Mouse (Mus musculus): Measurements from ENCODE around the gene Slit3. TPM values are rescaled to one million over a fixed set of nuclear protein-coding genes. Genes with fewer than 3 reads are reported as not detected.

Slit3 gene
- total and polyA plus RNA-seq, 3 experiments: 0.76 TPM; not detected in 2

- ATAC-seq (ENCODE audit: extremely low read depth, insufficient number of reproducible peaks, low FRiP score, poor library complexity, severe bottlenecking): no peak
Observed at GRCm38 (mm10) chr11:35664991-35665390, 544.0 kb downstream of the Slit3 start.

GRCm38 (mm10) chr11:35667428-35667827, 546.4 kb downstream of the Slit3 start:
- no peaks in the 10 kb centered on the region for H3K36me3 ChIP-seq (replicated peaks)
- no peak for DNase-seq (ENCODE audit: low spot score)
- ATAC-seq (ENCODE audit: extremely low read depth, insufficient number of reproducible peaks, low FRiP score, poor library complexity, severe bottlenecking): no peak

More at GRCm38 (mm10) chr11:35664991-35665390, 544.0 kb downstream of the Slit3 start:
- no peak for DNase-seq (ENCODE audit: low spot score)
- Histone ChIP-seq H3K4me3 (ENCODE audit: low read depth, low read length) (no peak overlapping the region), H3K36me3 (replicated peaks) (no peaks in the 10 kb centered on the region), H3K4me1 (ENCODE audit: insufficient read depth, low read depth, low read length) (no peaks in the 10 kb centered on the region), H3K27me3 (ENCODE audit: insufficient read depth, low read length) (no peaks in the 10 kb centered on the region; the same call in 1 of the 2 replicates), H3K9me3 (replicated peaks) (peaks cover 48% of the 10 kb centered on the region)
- TF ChIP-seq CTCF (IDR thresholded peaks at IDR 0.05; ENCODE audit: low read depth, low read length): no peak
- TF ChIP-seq GATA2 (IDR thresholded peaks at IDR 0.05; ENCODE audit: borderline replicate concordance, low read depth, low read length): no peak
- no peak for TF ChIP-seq POLR2AphosphoS5 (IDR thresholded peaks at IDR 0.05; ENCODE audit: insufficient replicate concordance, low read depth, low read length)
- no peak for TF ChIP-seq TAL1 (conservative IDR thresholded peaks at IDR 0.05; ENCODE audit: low read depth, low read length)
- TF ChIP-seq GATA1 (IDR thresholded peaks at IDR 0.05; ENCODE audit: borderline replicate concordance, low read length): no peak

DNA sequence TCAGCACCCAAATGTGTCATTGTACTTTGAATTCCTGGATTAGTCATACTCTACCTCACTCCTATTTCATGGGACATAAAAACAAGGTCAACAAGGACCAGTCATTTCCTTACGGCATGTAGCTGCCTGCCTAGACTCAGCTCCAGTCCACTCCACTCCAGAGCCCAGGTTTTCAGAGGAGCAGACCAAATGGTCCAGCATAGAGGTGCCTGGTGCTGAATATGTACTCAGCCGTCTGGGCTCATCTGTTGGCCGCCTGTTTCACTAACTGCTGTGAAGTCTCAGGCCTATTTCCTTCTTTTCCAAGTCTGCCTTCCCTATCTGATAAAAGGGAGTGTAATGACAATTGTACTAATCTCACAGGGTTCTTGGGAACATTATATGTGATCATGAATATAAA, 547.1 kb downstream of the Slit3 start:
- Histone ChIP-seq H3K36me3 (replicated peaks) (no peaks in the 10 kb centered on the region), H3K4me3 (ENCODE audit: low read depth, low read length) (no peak overlapping the region), H3K27me3 (ENCODE audit: insufficient read depth, low read length) (no peaks in the 10 kb centered on the region), H3K4me1 (ENCODE audit: insufficient read depth, low read depth, low read length) (no peaks in the 10 kb centered on the region), H3K9me3 (replicated peaks) (peaks cover 57% of the 10 kb centered on the region)
- DNase-seq (ENCODE audit: low spot score): no peak
- TF ChIP-seq GATA2 (IDR thresholded peaks at IDR 0.05; ENCODE audit: borderline replicate concordance, low read depth, low read length): no peak
- no peak for TF ChIP-seq POLR2AphosphoS5 (IDR thresholded peaks at IDR 0.05; ENCODE audit: insufficient replicate concordance, low read depth, low read length)
- no peak for TF ChIP-seq CTCF (IDR thresholded peaks at IDR 0.05; ENCODE audit: low read depth, low read length)
- no peak for TF ChIP-seq GATA1 (IDR thresholded peaks at IDR 0.05; ENCODE audit: borderline replicate concordance, low read length)
- TF ChIP-seq TAL1 (conservative IDR thresholded peaks at IDR 0.05; ENCODE audit: low read depth, low read length): no peak
- no peak for ATAC-seq (ENCODE audit: extremely low read depth, insufficient number of reproducible peaks, low FRiP score, poor library complexity, severe bottlenecking)

More at GRCm38 (mm10) chr11:35667428-35667827, 546.4 kb downstream of the Slit3 start:
- H3K4me3 ChIP-seq (ENCODE audit: low read depth, low read length): no peak overlapping the region
- no peak for TF ChIP-seq GATA2 (IDR thresholded peaks at IDR 0.05; ENCODE audit: borderline replicate concordance, low read depth, low read length)
- TF ChIP-seq GATA1 (IDR thresholded peaks at IDR 0.05; ENCODE audit: borderline replicate concordance, low read length): no peak
- no peak for TF ChIP-seq POLR2AphosphoS5 (IDR thresholded peaks at IDR 0.05; ENCODE audit: insufficient replicate concordance, low read depth, low read length)
- TF ChIP-seq CTCF (IDR thresholded peaks at IDR 0.05; ENCODE audit: low read depth, low read length): no peak
- no peaks in the 10 kb centered on the region for H3K4me1 ChIP-seq (ENCODE audit: insufficient read depth, low read depth, low read length)
- H3K9me3 ChIP-seq (replicated peaks): peaks cover 56% of the 10 kb centered on the region
- H3K27me3 ChIP-seq (ENCODE audit: insufficient read depth, low read length): no peaks in the 10 kb centered on the region

DNA sequence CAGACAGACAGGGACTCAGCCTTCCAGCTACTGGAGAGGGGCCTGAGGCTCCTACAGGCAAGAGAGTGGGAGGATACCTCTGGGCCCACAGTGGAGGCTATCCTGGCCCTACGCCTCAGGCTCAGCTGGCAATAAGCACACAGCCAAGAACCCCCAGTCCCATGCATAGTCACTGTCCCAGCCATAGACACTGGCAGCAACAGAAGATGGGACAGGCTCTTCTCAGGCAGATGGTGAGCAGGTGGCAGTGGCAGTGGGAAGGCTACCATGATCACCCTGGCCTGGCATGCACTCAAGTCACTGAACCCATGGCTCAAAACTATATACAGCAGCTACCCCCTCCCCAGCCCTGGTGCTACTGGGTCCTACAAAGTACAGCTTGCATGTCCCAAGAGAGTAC, 547.7 kb downstream of the Slit3 start:
- peaks cover 55% of the 10 kb centered on the region for H3K9me3 ChIP-seq (replicated peaks)
- H3K36me3 ChIP-seq (replicated peaks): no peaks in the 10 kb centered on the region
- H3K27me3 ChIP-seq (ENCODE audit: insufficient read depth, low read length): no peaks in the 10 kb centered on the region
- ATAC-seq (ENCODE audit: extremely low read depth, insufficient number of reproducible peaks, low FRiP score, poor library complexity, severe bottlenecking): no peak
- no peak overlapping the region for H3K4me3 ChIP-seq (ENCODE audit: low read depth, low read length)
- no peak for DNase-seq (ENCODE audit: low spot score)
- H3K4me1 ChIP-seq (ENCODE audit: insufficient read depth, low read depth, low read length): no peaks in the 10 kb centered on the region
- no peak for TF ChIP-seq POLR2AphosphoS5 (IDR thresholded peaks at IDR 0.05; ENCODE audit: insufficient replicate concordance, low read depth, low read length)
- TF ChIP-seq GATA1 (IDR thresholded peaks at IDR 0.05; ENCODE audit: borderline replicate concordance, low read length): no peak
- no peak for TF ChIP-seq GATA2 (IDR thresholded peaks at IDR 0.05; ENCODE audit: borderline replicate concordance, low read depth, low read length)
- no peak for TF ChIP-seq TAL1 (conservative IDR thresholded peaks at IDR 0.05; ENCODE audit: low read depth, low read length)
- TF ChIP-seq CTCF (IDR thresholded peaks at IDR 0.05; ENCODE audit: low read depth, low read length): no peak

DNA sequence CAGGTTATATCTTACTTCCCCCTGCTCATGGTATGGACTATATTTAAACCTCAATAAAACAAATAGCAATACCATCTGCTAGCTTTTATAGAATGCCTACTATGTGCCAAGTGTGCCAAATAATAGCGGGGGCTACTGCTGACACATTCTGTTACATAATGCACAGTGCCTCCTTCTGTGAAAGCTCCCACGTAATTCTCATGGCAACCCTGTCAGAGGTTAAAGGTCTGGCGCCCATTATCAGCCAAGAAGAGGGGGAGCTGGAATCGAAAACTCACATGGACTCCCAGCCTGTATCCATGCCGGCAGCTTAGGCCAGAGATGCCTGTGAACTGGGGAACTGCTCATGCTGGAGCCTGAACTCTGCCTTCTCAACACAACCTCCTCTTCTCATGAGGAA, 548.5 kb downstream of the Slit3 start:
- H3K27me3 ChIP-seq (ENCODE audit: insufficient read depth, low read length): no peaks in the 10 kb centered on the region
- H3K4me1 ChIP-seq (ENCODE audit: insufficient read depth, low read depth, low read length): no peaks in the 10 kb centered on the region
- no peak overlapping the region for H3K4me3 ChIP-seq (ENCODE audit: low read depth, low read length)
- ATAC-seq (ENCODE audit: extremely low read depth, insufficient number of reproducible peaks, low FRiP score, poor library complexity, severe bottlenecking) (no peak), DNase-seq (ENCODE audit: low spot score) (no peak)
- no peaks in the 10 kb centered on the region for H3K36me3 ChIP-seq (replicated peaks)
- peaks cover 50% of the 10 kb centered on the region for H3K9me3 ChIP-seq (replicated peaks)
- TF ChIP-seq POLR2AphosphoS5 (IDR thresholded peaks at IDR 0.05; ENCODE audit: insufficient replicate concordance, low read depth, low read length): no peak
- no peak for TF ChIP-seq GATA1 (IDR thresholded peaks at IDR 0.05; ENCODE audit: borderline replicate concordance, low read length)
- TF ChIP-seq GATA2 (IDR thresholded peaks at IDR 0.05; ENCODE audit: borderline replicate concordance, low read depth, low read length): no peak
- TF ChIP-seq TAL1 (conservative IDR thresholded peaks at IDR 0.05; ENCODE audit: low read depth, low read length): no peak
- no peak for TF ChIP-seq CTCF (IDR thresholded peaks at IDR 0.05; ENCODE audit: low read depth, low read length)

GRCm38 (mm10) chr11:35670181-35670580, 549.2 kb downstream of the Slit3 start:
- Histone ChIP-seq H3K27me3 (ENCODE audit: insufficient read depth, low read length) (no peaks in the 10 kb centered on the region), H3K4me1 (ENCODE audit: insufficient read depth, low read depth, low read length) (no peaks in the 10 kb centered on the region), H3K4me3 (ENCODE audit: low read depth, low read length) (no peak overlapping the region), H3K36me3 (replicated peaks) (no peaks in the 10 kb centered on the region), H3K9me3 (replicated peaks) (peaks cover 49% of the 10 kb centered on the region)
- DNase-seq (ENCODE audit: low spot score): no peak
- TF ChIP-seq TAL1 (conservative IDR thresholded peaks at IDR 0.05; ENCODE audit: low read depth, low read length) (no peak), GATA1 (IDR thresholded peaks at IDR 0.05; ENCODE audit: borderline replicate concordance, low read length) (no peak), GATA2 (IDR thresholded peaks at IDR 0.05; ENCODE audit: borderline replicate concordance, low read depth, low read length) (no peak), CTCF (IDR thresholded peaks at IDR 0.05; ENCODE audit: low read depth, low read length) (no peak), POLR2AphosphoS5 (IDR thresholded peaks at IDR 0.05; ENCODE audit: insufficient replicate concordance, low read depth, low read length) (no peak)
- no peak for ATAC-seq (ENCODE audit: extremely low read depth, insufficient number of reproducible peaks, low FRiP score, poor library complexity, severe bottlenecking)

Data from G1E (cell line).